Mouse (Mus musculus) left cerebral cortex, adult 18-20 months (tissue): ENCODE results near the gene Ubxn10. TPM values are rescaled to one million over a fixed set of nuclear protein-coding genes. Genes with fewer than 3 reads are reported as not detected.
A peak's percentile ranks its signal among the peaks of the same experiment; 100 is the strongest.

Source experiments
- DNase-seq, 2 experiments: peaks; one replicate each; pipeline ENCODE4 v3.0.0; 2021 to 2022; ENCODE audit warnings: low spot score in 2 of 2, mixed read lengths in 1 of 2
- total RNA-seq, 2 experiments: library from RNA; stranded (reverse); gene quantifications; 2 replicates each; pipeline ENCODE4 v1.2.3; 2021

Ubxn10 gene
- total RNA-seq, 2 experiments from 2014 or later: 0.56 to 1.2 TPM

- peak in 1 of 2 experiments; percentile 38 for DNase-seq
These were observed 2.1 kb downstream of the Ubxn10 start for GRCm38 (mm10) chr4:138734863-138735262.

GRCm38 (mm10) chr4:138734105-138734504 lies 2.9 kb downstream of the Ubxn10 start:
- DNase-seq: no peak

GRCm38 (mm10) chr4:138729018-138729703 lies 7.8 kb downstream of the Ubxn10 start:
- no peak for DNase-seq

- no peak for DNase-seq
These were observed 11.2 kb downstream of the Ubxn10 start for GRCm38 (mm10) chr4:138725751-138726150.

GRCm38 (mm10) chr4:138725127-138725461 lies 11.9 kb downstream of the Ubxn10 start:
- DNase-seq: peak in 1 of 2 experiments; percentile 46

- DNase-seq: peak; percentile 61 to 68
These were observed 12.4 kb downstream of the Ubxn10 start, which contains the start of gene Pla2g2c for GRCm38 (mm10) chr4:138724354-138725126. Pla2g2c (plus strand) TSS chr4:138724792.

GRCm38 (mm10) chr4:138723493-138724281 lies 13.3 kb downstream of the Ubxn10 start:
- peak; percentile 78 to 88 for DNase-seq

GRCm38 (mm10) chr4:138719264-138719596 lies 17.7 kb downstream of the Ubxn10 start:
- DNase-seq: no peak

GRCm38 (mm10) chr4:138718586-138719263 lies 18.2 kb downstream of the Ubxn10 start:
- no peak for DNase-seq

- no peak for DNase-seq
These were observed 20.3 kb downstream of the Ubxn10 start for GRCm38 (mm10) chr4:138716697-138717096.

- no peak for DNase-seq
These were observed 22.8 kb downstream of the Ubxn10 start for GRCm38 (mm10) chr4:138714186-138714585.

- no peak for DNase-seq
These were observed 24.3 kb downstream of the Ubxn10 start for GRCm38 (mm10) chr4:138712621-138713020.

GRCm38 (mm10) chr4:138712096-138712495 lies 24.9 kb downstream of the Ubxn10 start:
- DNase-seq: no peak

GRCm38 (mm10) chr4:138711051-138711820 lies 25.7 kb downstream of the Ubxn10 start:
- no peak for DNase-seq

GRCm38 (mm10) chr4:138710633-138711032 lies 26.3 kb downstream of the Ubxn10 start:
- DNase-seq: peak in 1 of 2 experiments; percentile 58

GRCm38 (mm10) chr4:138709944-138710343 lies 27.0 kb downstream of the Ubxn10 start:
- DNase-seq: no peak

GRCm38 (mm10) chr4:138709246-138709645 lies 27.7 kb downstream of the Ubxn10 start:
- no peak for DNase-seq

GRCm38 (mm10) chr4:138708636-138709035 lies 28.3 kb downstream of the Ubxn10 start:
- DNase-seq: peak; percentile 56 to 60

GRCm38 (mm10) chr4:138706620-138707019 lies 30.3 kb downstream of the Ubxn10 start:
- DNase-seq: no peak

GRCm38 (mm10) chr4:138704169-138704568 lies 32.8 kb downstream of the Ubxn10 start:
- no peak for DNase-seq
